Mouse (Mus musculus) spleen, adult 2 months (tissue): ENCODE results near the gene Cyp8b1. TPM values are rescaled to one million over a fixed set of nuclear protein-coding genes. Genes with fewer than 3 reads are reported as not detected.

ENCODE experiments used
- DNase-seq, 2 experiments: peaks; one replicate each; pipeline versions ENCODE4 v3.0.0 to v3.0.0-alpha.2; 2012 to 2021; ENCODE audit warnings: low spot score in 2 of 2, low read depth in 1 of 2
- H3K27ac ChIP-seq: fragments of 200-500 bp; 2 replicates; pipeline ENCODE4 v1.5.1; 2012; ENCODE audit warnings: low read length, inconsistent platforms; ENCODE audit not compliant: insufficient read depth
- H3K27me3 ChIP-seq: fragments of 200-500 bp; 2 replicates; pipeline ENCODE4 v1.6.1; 2012; ENCODE audit warnings: mild to moderate bottlenecking, moderate library complexity, low read length, inconsistent platforms; ENCODE audit not compliant: control insufficient read depth, insufficient read depth
- H3K36me3 ChIP-seq: fragments of 200-500 bp; 2 replicates; pipeline ENCODE4 v1.6.1; 2012; ENCODE audit warnings: mild to moderate bottlenecking, low read length, inconsistent platforms; ENCODE audit not compliant: control insufficient read depth, insufficient read depth
- H3K4me1 ChIP-seq: fragments of 200-500 bp; 2 replicates; pipeline ENCODE4 v1.6.1; 2011; ENCODE audit warnings: inconsistent platforms; ENCODE audit not compliant: control insufficient read depth, insufficient read depth, insufficient read length
- H3K4me3 ChIP-seq: fragments of 200-500 bp; 2 replicates; pipeline ENCODE4 v1.5.1; 2011; ENCODE audit warnings: mild to moderate bottlenecking, inconsistent platforms; ENCODE audit not compliant: insufficient read depth, insufficient read length; ENCODE audit errors: extremely low read depth
- CTCF ChIP-seq: fragments of 200-500 bp; IDR thresholded peaks from 2 replicates; pipeline ENCODE4 v1.5.1; 2011; ENCODE audit warnings: mild to moderate bottlenecking, inconsistent platforms; ENCODE audit not compliant: insufficient read depth, insufficient read length, insufficient replicate concordance; ENCODE audit errors: extremely low read depth
- POLR2A ChIP-seq: fragments of 200-500 bp; IDR thresholded peaks from 2 replicates; pipeline ENCODE4 v1.6.1; 2011; ENCODE audit warnings: low read depth, low read length, inconsistent platforms
- WGBS: fragments of 180-500 bp; shearing (Covaris S2); methylation state at CpG from one replicate; pipeline ENCODE4 v1.1.7; 2018; 5-methylcytosine and 5-hydroxymethylcytosine counted together
- polyA plus RNA-seq: library from polyadenylated mRNA; depleted of rRNA; stranded (reverse); fragments of >200 nt; gene quantifications from 2 replicates; pipeline ENCODE4 v1.2.3, GENCODE M21; 2012

Gene Cyp8b1
- polyA plus RNA-seq, 1 experiment, result 0.25 TPM

GRCm38 (mm10) chr9:121928498-121928897 is 12.4 kb upstream of the Cyp8b1 start:
- TF ChIP-seq POLR2A (no peak; the same call in 1 of the 2 replicates), CTCF (peak; percentile 63; the same call in 1 of the 2 replicates)
- 7% methylated on average over 2 of the region's 2 CpGs for WGBS
- H3K4me1 ChIP-seq, result peaks cover 21% of the 10 kb centered on the region; the same call in 1 of the 2 replicates
- DNase-seq, result peak; percentile 57 to 74
- H3K36me3 ChIP-seq, result no peaks in the 10 kb centered on the region
- peak overlapping the region; percentile 81 for H3K27ac ChIP-seq
- H3K4me3 ChIP-seq, result no peak overlapping the region
- H3K27me3 ChIP-seq, result no peaks in the 10 kb centered on the region

DNA sequence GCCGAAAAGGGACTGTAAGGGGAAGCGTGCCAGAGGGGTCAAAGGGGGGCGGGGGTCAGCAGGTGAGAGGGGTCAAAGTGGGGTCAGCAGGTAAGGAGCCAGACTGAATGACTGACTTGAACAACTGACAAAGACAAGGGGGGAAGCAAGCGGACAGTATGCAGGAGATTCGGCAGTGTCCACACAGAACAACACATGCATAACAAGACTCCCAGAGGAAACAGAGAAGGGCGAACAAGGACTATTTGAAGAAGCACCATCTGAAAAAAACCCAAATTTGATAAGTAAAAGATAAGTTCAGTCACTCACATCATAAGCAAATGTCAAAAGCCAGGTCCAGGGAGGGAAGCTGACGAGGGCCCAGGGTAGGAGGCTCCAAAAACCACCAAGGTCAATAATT is 11.6 kb upstream of the Cyp8b1 start:
- H3K27me3 ChIP-seq, result no peaks in the 10 kb centered on the region
- no peak overlapping the region for H3K4me3 ChIP-seq
- 58% methylated on average over 7 of the region's 7 CpGs for WGBS
- H3K4me1 ChIP-seq, result peaks cover 21% of the 10 kb centered on the region; the same call in 1 of the 2 replicates
- H3K36me3 ChIP-seq, result no peaks in the 10 kb centered on the region
- DNase-seq, result no peak
- H3K27ac ChIP-seq, result peak overlapping the region; percentile 81
- TF ChIP-seq CTCF (no peak), POLR2A (no peak)

- peak in 1 of 2 experiments; percentile 47 for DNase-seq
- Histone ChIP-seq H3K4me1 (peaks cover 21% of the 10 kb centered on the region; the same call in 1 of the 2 replicates), H3K27me3 (no peaks in the 10 kb centered on the region), H3K36me3 (no peaks in the 10 kb centered on the region), H3K4me3 (no peak overlapping the region), H3K27ac (peak overlapping the region; percentile 81)
- 23% methylated on average over 11 of the region's 11 CpGs for WGBS
- TF ChIP-seq POLR2A (no peak), CTCF (no peak)
These were observed 10.7 kb upstream of the Cyp8b1 start for GRCm38 (mm10) chr9:121926634-121927405.

DNA sequence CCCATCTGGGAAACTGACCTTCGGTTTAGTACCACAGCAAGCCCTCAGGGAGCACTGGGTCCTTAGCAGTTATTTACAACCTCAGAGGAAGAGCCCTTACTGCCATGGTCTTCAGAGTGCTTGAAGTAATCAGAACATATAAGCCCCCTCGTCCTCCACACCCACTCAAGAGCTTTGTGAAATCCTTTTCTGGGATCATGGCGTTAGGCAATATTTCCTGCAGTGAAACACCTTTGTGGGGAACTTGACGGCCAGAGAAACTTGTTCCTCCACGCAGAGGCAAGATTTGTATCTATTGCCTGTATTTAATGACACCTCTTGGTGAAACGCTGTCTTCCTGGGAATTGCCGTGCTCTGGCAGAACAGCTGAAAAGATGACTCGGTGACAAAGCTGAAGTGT is 9.9 kb upstream of the Cyp8b1 start:
- 68% methylated on average over 8 of the region's 8 CpGs for WGBS
- Histone ChIP-seq H3K4me3 (no peak overlapping the region), H3K27me3 (no peaks in the 10 kb centered on the region), H3K4me1 (peaks cover 21% of the 10 kb centered on the region; the same call in 1 of the 2 replicates), H3K36me3 (no peaks in the 10 kb centered on the region), H3K27ac (no peak overlapping the region)
- no peak for DNase-seq
- TF ChIP-seq POLR2A (no peak), CTCF (no peak)

GRCm38 (mm10) chr9:121924901-121925560 is 8.9 kb upstream of the Cyp8b1 start:
- H3K4me1 ChIP-seq, result peaks cover 21% of the 10 kb centered on the region; the same call in 1 of the 2 replicates
- H3K27me3 ChIP-seq, result no peaks in the 10 kb centered on the region
- WGBS, result 77% methylated on average over 9 of the region's 9 CpGs
- H3K36me3 ChIP-seq, result no peaks in the 10 kb centered on the region
- TF ChIP-seq CTCF, result no peak
- TF ChIP-seq POLR2A, result no peak
- no peak for DNase-seq
- no peak overlapping the region for H3K4me3 ChIP-seq
- no peak overlapping the region for H3K27ac ChIP-seq

DNA sequence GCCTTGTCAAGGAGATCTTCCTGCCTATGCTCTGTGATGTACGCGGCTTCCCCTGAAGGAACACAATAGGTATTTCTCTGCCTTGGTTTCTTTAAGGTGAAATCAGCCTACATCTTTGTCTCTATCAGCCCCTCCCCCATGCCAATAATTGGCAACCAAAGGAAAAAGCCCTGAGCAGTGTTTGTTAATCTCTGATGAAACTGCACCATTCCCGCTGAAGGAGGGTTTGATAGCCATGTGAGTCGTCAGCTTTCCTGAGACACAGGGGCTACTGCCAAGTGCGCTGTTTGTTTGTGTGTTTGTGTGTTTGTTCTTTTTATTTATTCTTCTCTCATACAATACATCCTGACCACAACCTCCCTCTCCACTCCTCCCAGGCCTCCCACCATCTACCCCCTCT is 7.8 kb upstream of the Cyp8b1 start:
- H3K4me3 ChIP-seq, result no peak overlapping the region
- H3K27ac ChIP-seq, result no peak overlapping the region

GRCm38 (mm10) chr9:121923443-121923842 is 7.3 kb upstream of the Cyp8b1 start:
- 82% methylated on average over 8 of the region's 8 CpGs for WGBS
- Histone ChIP-seq H3K4me3 (no peak overlapping the region), H3K27ac (no peak overlapping the region), H3K4me1 (peaks cover 28% of the 10 kb centered on the region; the same call in 1 of the 2 replicates), H3K27me3 (no peaks in the 10 kb centered on the region), H3K36me3 (no peaks in the 10 kb centered on the region)
- no peak for DNase-seq
- no peak for TF ChIP-seq CTCF
- TF ChIP-seq POLR2A, result no peak

More for the DNA sequence above, 7.8 kb upstream of the Cyp8b1 start:
- no peaks in the 10 kb centered on the region for H3K27me3 ChIP-seq
- H3K4me1 ChIP-seq, result peaks cover 23% of the 10 kb centered on the region; the same call in 1 of the 2 replicates
- no peak for TF ChIP-seq POLR2A
- TF ChIP-seq CTCF, result no peak
- 90% methylated on average over 5 of the region's 5 CpGs for WGBS
- DNase-seq, result no peak
- H3K36me3 ChIP-seq, result no peaks in the 10 kb centered on the region
